Comparison of ENCODE assay signal across 16 mouse cellular contexts in the genomic region with DNA sequence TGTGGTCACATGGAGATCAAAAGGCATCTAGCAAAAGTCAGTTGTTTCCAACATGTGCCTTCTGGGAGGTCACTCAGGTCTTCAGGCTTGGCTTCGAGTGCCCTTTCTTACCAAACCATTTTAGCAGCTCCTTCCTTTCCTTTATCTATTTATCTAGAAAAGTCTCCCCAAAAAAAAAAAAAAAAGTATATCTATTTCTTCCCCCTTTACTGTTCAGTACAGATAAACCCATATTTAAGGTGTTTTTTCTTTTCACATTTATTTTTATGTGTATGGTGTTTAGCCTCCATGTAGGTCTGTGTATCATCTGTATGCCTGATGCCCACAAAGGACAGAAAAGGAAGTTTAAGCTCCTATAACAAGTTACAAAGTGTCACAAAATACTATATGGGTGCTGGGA.
"Had no signal": no experiment of that assay in that cellular context is flagged by ENCODE, and none has a peak within 500 bp of the region (broad histone marks: within the 10 kb centered on the region; RNA-seq: fewer than 3 reads in every experiment).

No protein-coding gene starts in this region.

- H3K9me3 ChIP-seq: neural tube, embryonic 13.5 days; neural tube, embryonic 15.5 days; stomach, embryonic 15.5 days had no signal

- H3K27me3 ChIP-seq: neural tube, embryonic 13.5 days; neural tube, embryonic 15.5 days; stomach, embryonic 15.5 days had no signal

- H3K4me3 ChIP-seq: neural tube, embryonic 13.5 days; neural tube, embryonic 15.5 days; stomach, embryonic 15.5 days had no signal

- H3K4me1 ChIP-seq: neural tube, embryonic 13.5 days; neural tube, embryonic 15.5 days; stomach, embryonic 15.5 days had no signal

- H3K27ac ChIP-seq: neural tube, embryonic 13.5 days; neural tube, embryonic 15.5 days; stomach, embryonic 15.5 days; stomach, postnatal 0 days had no signal

- H3K36me3 ChIP-seq: neural tube, embryonic 13.5 days; stomach, embryonic 15.5 days had no signal

- DNase-seq: retina, postnatal 1 day; right cerebral cortex, adult 18-20 months; right cerebral cortex, postnatal 14 days; right cerebral cortex, postnatal 25 days; right cerebral cortex, postnatal 4 days; spleen, adult 18-20 months; thymus, adult 18-20 months; thymus, adult 2 months; thymus, postnatal 14 days; thymus, postnatal 25 days; thymus, postnatal 36 days; thymus, postnatal 4 days had no signal

- H3K9ac ChIP-seq: neural tube, embryonic 13.5 days; neural tube, embryonic 15.5 days; stomach, embryonic 15.5 days had no signal
